Mouse (Mus musculus) midbrain, embryonic 11.5 days (tissue): ENCODE results near the gene Stac2. TPM values are rescaled to one million over a fixed set of nuclear protein-coding genes. Genes with fewer than 3 reads are reported as not detected.

Experiments
- ATAC-seq: fragments of 200-750 bp; cut with Nextera tagmentation; 2 replicates; pipeline ENCODE4 v1.8.0; 2017; ENCODE audit warnings: moderate TSS enrichment, moderate library complexity; ENCODE audit not compliant: low FRiP score
- DNase-seq: peaks from one replicate; pipeline ENCODE4 v3.0.0; 2015; ENCODE audit warnings: low spot score; ENCODE audit errors: missing footprints
- H3K27ac ChIP-seq: fragments of 300-500 bp; sonication (generic); 2 replicates; pipeline ENCODE4 v1.5.1; 2014; ENCODE audit warnings: low read depth, low read length
- H3K27me3 ChIP-seq: fragments of 300-500 bp; sonication (generic); 2 replicates; pipeline ENCODE4 v1.6.1; 2014; ENCODE audit warnings: mild to moderate bottlenecking, low read length, moderate library complexity, mixed read lengths; ENCODE audit not compliant: control insufficient read depth, insufficient read depth
- H3K36me3 ChIP-seq: fragments of 300-500 bp; sonication (generic); 2 replicates; pipeline ENCODE4 v1.6.1; 2014; ENCODE audit warnings: mild to moderate bottlenecking, low read length, moderate library complexity, mixed read lengths; ENCODE audit not compliant: control insufficient read depth, insufficient read depth
- H3K4me1 ChIP-seq: fragments of 300-500 bp; sonication (generic); 2 replicates; pipeline ENCODE4 v1.6.1; 2014; ENCODE audit warnings: low read length; ENCODE audit not compliant: control insufficient read depth, insufficient read depth
- H3K4me2 ChIP-seq: fragments of 300-500 bp; sonication (generic); 2 replicates; pipeline ENCODE4 v1.6.1; 2014; ENCODE audit warnings: mild to moderate bottlenecking, moderate library complexity
- H3K4me3 ChIP-seq: fragments of 300-500 bp; sonication (generic); 2 replicates; pipeline ENCODE4 v1.5.1; 2014; ENCODE audit warnings: low read depth, low read length
- H3K9ac ChIP-seq: fragments of 300-500 bp; sonication (generic); 2 replicates; pipeline ENCODE4 v1.6.1; 2014; ENCODE audit warnings: low read length
- H3K9me3 ChIP-seq: fragments of 300-500 bp; sonication (generic); 2 replicates; pipeline ENCODE4 v1.6.1; 2016; ENCODE audit warnings: low read length; ENCODE audit not compliant: control insufficient read depth
- whole genome bisulfite sequencing: fragments of 180-500 bp; shearing (Covaris S2); extraction: QIAGEN DNeasy Blood & Tissue Kit; methylation state at CpG from one replicate; pipeline ENCODE4 v1.1.7; 2014; 5-methylcytosine and 5-hydroxymethylcytosine counted together
- polyA plus RNA-seq: library from polyadenylated mRNA; unstranded; fragments of >200 nt; fragmentation: Nextera tagmentation; extraction: Ambion mirVana; gene quantifications from 2 replicates; pipeline ENCODE4 v1.2.1, GENCODE M21; 2014

Gene Stac2
- 0.37 and 0.47 TPM in 2 replicates for polyA plus RNA-seq

GRCm38 (mm10) chr11:98052989-98053834 is at the start of gene Stac2:
TSS of gene Stac2 (minus strand) at chr11:98053462.
- Histone ChIP-seq H3K9me3 (no peaks in the 10 kb centered on the region), H3K27me3 (peaks cover 33% of the 10 kb centered on the region), H3K36me3 (no peaks in the 10 kb centered on the region), H3K27ac (no peak within 1 kb of the TSS), H3K4me3 (peak within 1 kb of the TSS; percentile 38), H3K9ac (peak within 1 kb of the TSS; percentile 59), H3K4me2 (peak within 1 kb of the TSS; percentile 52), H3K4me1 (peaks cover 6% of the 10 kb centered on the region)
- ATAC-seq, result peak; percentile 93
- 2% methylated on average over 44 of the region's 48 CpGs for WGBS
- DNase-seq, result peak; percentile 95

- H3K4me3 ChIP-seq, result no peak overlapping the region
- ATAC-seq (no peak), DNase-seq (no peak)
- H3K4me1 ChIP-seq, result no peaks in the 10 kb centered on the region
- no peak overlapping the region for H3K4me2 ChIP-seq
- no peaks in the 10 kb centered on the region for H3K9me3 ChIP-seq
- no peak overlapping the region for H3K27ac ChIP-seq
- H3K27me3 ChIP-seq, result no peaks in the 10 kb centered on the region
- WGBS, result 86% methylated on average over 3 of the region's 3 CpGs
- no peak overlapping the region for H3K9ac ChIP-seq
- H3K36me3 ChIP-seq, result peaks cover 10% of the 10 kb centered on the region
Observed at GRCm38 (mm10) chr11:98101332-98101731, 48.1 kb upstream of the Stac2 start.

GRCm38 (mm10) chr11:98090583-98090982 is 37.3 kb upstream of the Stac2 start:
- Histone ChIP-seq H3K4me3 (no peak overlapping the region), H3K4me1 (no peaks in the 10 kb centered on the region), H3K9me3 (no peaks in the 10 kb centered on the region), H3K27ac (no peak overlapping the region), H3K36me3 (peaks cover 9% of the 10 kb centered on the region; the same call in 1 of the 2 replicates), H3K4me2 (no peak overlapping the region), H3K27me3 (no peaks in the 10 kb centered on the region), H3K9ac (no peak overlapping the region)
- 90% methylated on average over 9 of the region's 9 CpGs for WGBS
- DNase-seq, result no peak
- ATAC-seq, result no peak

- no peak overlapping the region for H3K4me2 ChIP-seq
- no peak overlapping the region for H3K4me3 ChIP-seq
- H3K27me3 ChIP-seq, result no peaks in the 10 kb centered on the region
- no peak overlapping the region for H3K9ac ChIP-seq
- WGBS, result 55% methylated on average over 7 of the region's 7 CpGs
- ATAC-seq (no peak), DNase-seq (no peak)
- H3K27ac ChIP-seq, result no peak overlapping the region
- H3K36me3 ChIP-seq, result peaks cover 9% of the 10 kb centered on the region; the same call in 1 of the 2 replicates
- H3K9me3 ChIP-seq, result no peaks in the 10 kb centered on the region
- H3K4me1 ChIP-seq, result no peaks in the 10 kb centered on the region
Observed at GRCm38 (mm10) chr11:98088224-98088623, 35.0 kb upstream of the Stac2 start.

- 70% methylated on average over 7 of the region's 7 CpGs for WGBS
- no peaks in the 10 kb centered on the region for H3K9me3 ChIP-seq
- ATAC-seq (no peak), DNase-seq (no peak)
- no peaks in the 10 kb centered on the region for H3K4me1 ChIP-seq
- no peak overlapping the region for H3K4me3 ChIP-seq
- peaks cover 5% of the 10 kb centered on the region; the same call in 1 of the 2 replicates for H3K36me3 ChIP-seq
- H3K4me2 ChIP-seq, result no peak overlapping the region
- H3K9ac ChIP-seq, result no peak overlapping the region
- H3K27ac ChIP-seq, result no peak overlapping the region
- H3K27me3 ChIP-seq, result no peaks in the 10 kb centered on the region
Observed at GRCm38 (mm10) chr11:98086574-98086973, 33.3 kb upstream of the Stac2 start.

- no peak for ATAC-seq
- no peaks in the 10 kb centered on the region for H3K4me1 ChIP-seq
- H3K27ac ChIP-seq, result no peak overlapping the region
- peaks cover 3% of the 10 kb centered on the region; the same call in 1 of the 2 replicates for H3K36me3 ChIP-seq
- no peak overlapping the region for H3K4me2 ChIP-seq
- no peak overlapping the region for H3K4me3 ChIP-seq
- DNase-seq, result no peak
- H3K9ac ChIP-seq, result no peak overlapping the region
- H3K27me3 ChIP-seq, result no peaks in the 10 kb centered on the region
- WGBS, result 92% methylated on average over 9 of the region's 9 CpGs
- no peaks in the 10 kb centered on the region for H3K9me3 ChIP-seq
Observed at GRCm38 (mm10) chr11:98086141-98086540, 32.9 kb upstream of the Stac2 start.

- H3K4me2 ChIP-seq, result no peak overlapping the region
- no peak overlapping the region for H3K27ac ChIP-seq
- no peak overlapping the region for H3K4me3 ChIP-seq
- H3K36me3 ChIP-seq, result no peaks in the 10 kb centered on the region
- no peak for ATAC-seq
- no peak for DNase-seq
- no peaks in the 10 kb centered on the region for H3K4me1 ChIP-seq
- H3K9me3 ChIP-seq, result no peaks in the 10 kb centered on the region
- 91% methylated on average over 7 of the region's 7 CpGs for WGBS
- H3K9ac ChIP-seq, result no peak overlapping the region
- H3K27me3 ChIP-seq, result no peaks in the 10 kb centered on the region
Observed at GRCm38 (mm10) chr11:98082745-98083144, 29.5 kb upstream of the Stac2 start.

GRCm38 (mm10) chr11:98080450-98080849 is 27.2 kb upstream of the Stac2 start:
- H3K36me3 ChIP-seq, result no peaks in the 10 kb centered on the region
- H3K27ac ChIP-seq, result no peak overlapping the region
- DNase-seq (no peak), ATAC-seq (no peak)
- H3K9me3 ChIP-seq, result no peaks in the 10 kb centered on the region
- H3K27me3 ChIP-seq, result no peaks in the 10 kb centered on the region
- no peaks in the 10 kb centered on the region for H3K4me1 ChIP-seq
- H3K4me3 ChIP-seq, result no peak overlapping the region
- no peak overlapping the region for H3K9ac ChIP-seq
- WGBS, result 91% methylated on average over 6 of the region's 6 CpGs
- no peak overlapping the region for H3K4me2 ChIP-seq

GRCm38 (mm10) chr11:98077086-98077485 is 23.8 kb upstream of the Stac2 start:
- Histone ChIP-seq H3K27ac (no peak overlapping the region), H3K36me3 (no peaks in the 10 kb centered on the region), H3K9ac (no peak overlapping the region), H3K9me3 (no peaks in the 10 kb centered on the region), H3K4me3 (no peak overlapping the region), H3K4me1 (no peaks in the 10 kb centered on the region), H3K4me2 (no peak overlapping the region), H3K27me3 (no peaks in the 10 kb centered on the region)
- ATAC-seq (no peak), DNase-seq (no peak)
- WGBS, result 80% methylated on average over 8 of the region's 8 CpGs
